Mouse (Mus musculus): ENCODE data around the gene Gng8. TPM values are rescaled to one million over a fixed set of nuclear protein-coding genes. Genes with fewer than 3 reads are reported as not detected.

Gene Gng8
- total and polyA plus RNA-seq, 3 experiments = not detected

GRCm38 (mm10) chr7:16913806-16914452 is 22.3 kb downstream of the Gng8 start:
- H3K9me3 ChIP-seq (replicated peaks) = no peaks in the 10 kb centered on the region
- H3K4me3 ChIP-seq (ENCODE audit: low read depth, low read length) = no peak overlapping the region
- ATAC-seq (ENCODE audit: extremely low read depth, insufficient number of reproducible peaks, low FRiP score, poor library complexity, severe bottlenecking) (peak; percentile 47; the same call in 1 of the 2 replicates), DNase-seq (ENCODE audit: low spot score) (peak; percentile 53)
- TF ChIP-seq TAL1 (conservative IDR thresholded peaks at IDR 0.05; ENCODE audit: low read depth, low read length) = no peak
- peak; percentile 30; the same call in 1 of the 2 replicates for TF ChIP-seq POLR2AphosphoS5 (IDR thresholded peaks at IDR 0.05; ENCODE audit: insufficient replicate concordance, low read depth, low read length)
- TF ChIP-seq CTCF (IDR thresholded peaks at IDR 0.05; ENCODE audit: low read depth, low read length) = peak; percentile 76
- H3K36me3 ChIP-seq (replicated peaks) = peaks cover 61% of the 10 kb centered on the region
- peaks cover 16% of the 10 kb centered on the region for H3K27me3 ChIP-seq (ENCODE audit: insufficient read depth, low read length)
- H3K4me1 ChIP-seq (ENCODE audit: insufficient read depth, low read depth, low read length) = peaks cover 46% of the 10 kb centered on the region

GRCm38 (mm10) chr7:16914453-16915343 is 23.1 kb downstream of the Gng8 start:
- no peak for TF ChIP-seq TAL1 (conservative IDR thresholded peaks at IDR 0.05; ENCODE audit: low read depth, low read length)
- TF ChIP-seq CTCF (IDR thresholded peaks at IDR 0.05; ENCODE audit: low read depth, low read length) = no peak
- TF ChIP-seq GATA1 (IDR thresholded peaks at IDR 0.05; ENCODE audit: borderline replicate concordance, low read length) = no peak
- no peak for TF ChIP-seq GATA2 (IDR thresholded peaks at IDR 0.05; ENCODE audit: borderline replicate concordance, low read depth, low read length)
- TF ChIP-seq POLR2AphosphoS5 (IDR thresholded peaks at IDR 0.05; ENCODE audit: insufficient replicate concordance, low read depth, low read length) = no peak; the same call in 1 of the 2 replicates
- no peak for ATAC-seq (ENCODE audit: extremely low read depth, insufficient number of reproducible peaks, low FRiP score, poor library complexity, severe bottlenecking)
- no peak overlapping the region for H3K4me3 ChIP-seq (ENCODE audit: low read depth, low read length)
- DNase-seq (ENCODE audit: low spot score) = no peak
- H3K4me1 ChIP-seq (ENCODE audit: insufficient read depth, low read depth, low read length) = peaks cover 47% of the 10 kb centered on the region
- peaks cover 9% of the 10 kb centered on the region for H3K27me3 ChIP-seq (ENCODE audit: insufficient read depth, low read length)
- peaks cover 69% of the 10 kb centered on the region for H3K36me3 ChIP-seq (replicated peaks)
- H3K9me3 ChIP-seq (replicated peaks) = no peaks in the 10 kb centered on the region

GRCm38 (mm10) chr7:16915461-16916340 is 24.1 kb downstream of the Gng8 start:
- H3K9me3 ChIP-seq (replicated peaks) = no peaks in the 10 kb centered on the region
- no peak overlapping the region for H3K4me3 ChIP-seq (ENCODE audit: low read depth, low read length)
- ATAC-seq (ENCODE audit: extremely low read depth, insufficient number of reproducible peaks, low FRiP score, poor library complexity, severe bottlenecking) (no peak), DNase-seq (ENCODE audit: low spot score) (no peak)
- no peaks in the 10 kb centered on the region for H3K27me3 ChIP-seq (ENCODE audit: insufficient read depth, low read length)
- peaks cover 78% of the 10 kb centered on the region for H3K36me3 ChIP-seq (replicated peaks)
- no peak for TF ChIP-seq GATA2 (IDR thresholded peaks at IDR 0.05; ENCODE audit: borderline replicate concordance, low read depth, low read length)
- TF ChIP-seq CTCF (IDR thresholded peaks at IDR 0.05; ENCODE audit: low read depth, low read length) = no peak
- H3K4me1 ChIP-seq (ENCODE audit: insufficient read depth, low read depth, low read length) = peaks cover 50% of the 10 kb centered on the region

- no peaks in the 10 kb centered on the region for H3K9me3 ChIP-seq (replicated peaks)
- peaks cover 59% of the 10 kb centered on the region for H3K4me1 ChIP-seq (ENCODE audit: insufficient read depth, low read depth, low read length)
- TF ChIP-seq TAL1 (conservative IDR thresholded peaks at IDR 0.05; ENCODE audit: low read depth, low read length) (no peak), GATA2 (IDR thresholded peaks at IDR 0.05; ENCODE audit: borderline replicate concordance, low read depth, low read length) (no peak), CTCF (IDR thresholded peaks at IDR 0.05; ENCODE audit: low read depth, low read length) (no peak), POLR2AphosphoS5 (IDR thresholded peaks at IDR 0.05; ENCODE audit: insufficient replicate concordance, low read depth, low read length) (no peak), GATA1 (IDR thresholded peaks at IDR 0.05; ENCODE audit: borderline replicate concordance, low read length) (no peak)
- no peak for ATAC-seq (ENCODE audit: extremely low read depth, insufficient number of reproducible peaks, low FRiP score, poor library complexity, severe bottlenecking)
- peaks cover 87% of the 10 kb centered on the region for H3K36me3 ChIP-seq (replicated peaks)
- no peak overlapping the region for H3K4me3 ChIP-seq (ENCODE audit: low read depth, low read length)
- no peak for DNase-seq (ENCODE audit: low spot score)
- H3K27me3 ChIP-seq (ENCODE audit: insufficient read depth, low read length) = no peaks in the 10 kb centered on the region
Observed at GRCm38 (mm10) chr7:16916342-16917265, 25.0 kb downstream of the Gng8 start.

GRCm38 (mm10) chr7:16917447-16917846 is 25.9 kb downstream of the Gng8 start:
- peaks cover 95% of the 10 kb centered on the region for H3K36me3 ChIP-seq (replicated peaks)

More at GRCm38 (mm10) chr7:16917447-16917846, 25.9 kb downstream of the Gng8 start:
- no peak for DNase-seq (ENCODE audit: low spot score)
- Histone ChIP-seq H3K27me3 (ENCODE audit: insufficient read depth, low read length) (no peaks in the 10 kb centered on the region), H3K4me3 (ENCODE audit: low read depth, low read length) (no peak overlapping the region), H3K4me1 (ENCODE audit: insufficient read depth, low read depth, low read length) (peaks cover 68% of the 10 kb centered on the region), H3K9me3 (replicated peaks) (no peaks in the 10 kb centered on the region)
- TF ChIP-seq CTCF (IDR thresholded peaks at IDR 0.05; ENCODE audit: low read depth, low read length) (no peak), GATA2 (IDR thresholded peaks at IDR 0.05; ENCODE audit: borderline replicate concordance, low read depth, low read length) (no peak), TAL1 (conservative IDR thresholded peaks at IDR 0.05; ENCODE audit: low read depth, low read length) (no peak), GATA1 (IDR thresholded peaks at IDR 0.05; ENCODE audit: borderline replicate concordance, low read length) (no peak)
- ATAC-seq (ENCODE audit: extremely low read depth, insufficient number of reproducible peaks, low FRiP score, poor library complexity, severe bottlenecking) = no peak

All from G1E (cell line).